Mouse (Mus musculus) midbrain, embryonic 15.5 days (tissue): Measurements from ENCODE around the gene Slc16a2. TPM values are rescaled to one million over a fixed set of nuclear protein-coding genes. Genes with fewer than 3 reads are reported as not detected.
A peak's percentile ranks its signal among the peaks of the same experiment; 100 is the strongest.

Experiments used
- ATAC-seq: fragments of 200-750 bp; cut with Nextera tagmentation; replicated peaks from 2 replicates; pipeline ENCODE4 v1.8.0; 2017; ENCODE audit warnings: moderate TSS enrichment
- H3K27ac ChIP-seq: fragments of 300-500 bp; sonication (generic); 2 replicates; pipeline ENCODE4 v1.5.1; 2015; ENCODE audit warnings: mild to moderate bottlenecking, inconsistent platforms
- H3K27me3 ChIP-seq: fragments of 300-500 bp; sonication (generic); replicated peaks from 2 replicates; pipeline ENCODE4 v1.6.1; 2015; ENCODE audit warnings: inconsistent platforms
- H3K36me3 ChIP-seq: fragments of 300-500 bp; sonication (generic); replicated peaks from 2 replicates; pipeline ENCODE4 v1.6.1; 2015; ENCODE audit warnings: inconsistent platforms
- H3K4me1 ChIP-seq: fragments of 300-500 bp; sonication (generic); 2 replicates; pipeline ENCODE4 v1.6.1; 2015; ENCODE audit warnings: inconsistent platforms
- H3K4me2 ChIP-seq: fragments of 300-500 bp; sonication (generic); 2 replicates; pipeline ENCODE4 v1.6.1; 2015; ENCODE audit warnings: inconsistent platforms, mild to moderate bottlenecking, moderate library complexity
- H3K4me3 ChIP-seq: fragments of 300-500 bp; sonication (generic); 2 replicates; pipeline ENCODE4 v1.5.1; 2015; ENCODE audit warnings: mild to moderate bottlenecking, inconsistent platforms
- H3K9ac ChIP-seq: fragments of 300-500 bp; sonication (generic); 2 replicates; pipeline ENCODE4 v1.6.1; 2015; ENCODE audit warnings: mild to moderate bottlenecking, inconsistent platforms
- H3K9me3 ChIP-seq: fragments of 300-500 bp; sonication (generic); 2 replicates; pipeline ENCODE4 v1.6.1; 2016; ENCODE audit warnings: inconsistent platforms
- WGBS: fragments of 180-500 bp; shearing (Covaris S2); methylation state at CpG from one replicate; pipeline ENCODE4 v1.1.7; 2015; ENCODE audit warnings: mixed read lengths; 5-methylcytosine and 5-hydroxymethylcytosine counted together
- polyA plus RNA-seq: library from polyadenylated mRNA; unstranded; fragments of >200 nt; fragmentation: Nextera tagmentation; extraction: Ambion mirVana; gene quantifications from 2 replicates; pipeline ENCODE4 v1.2.1, GENCODE M21; 2015

Slc16a2 gene
- polyA plus RNA-seq, result 29.1 and 29.7 TPM in 2 replicates

- Histone ChIP-seq H3K4me3 (peak within 1 kb of the TSS; percentile 53), H3K4me1 (peaks cover 8% of the 10 kb centered on the region), H3K27ac (peak within 1 kb of the TSS; percentile 77), H3K4me2 (peak within 1 kb of the TSS; percentile 82), H3K36me3 (no peaks in the 10 kb centered on the region), H3K9ac (peak within 1 kb of the TSS; percentile 55), H3K9me3 (no peaks in the 10 kb centered on the region), H3K27me3 (peaks cover 52% of the 10 kb centered on the region)
- WGBS, result 24% methylated on average over 16 of the region's 17 CpGs
- peak; percentile 92 for ATAC-seq
Measured at GRCm38 (mm10) chrX:103821832-103822196, at the start of gene Slc16a2. Slc16a2 (minus strand) TSS chrX:103821983.

DNA sequence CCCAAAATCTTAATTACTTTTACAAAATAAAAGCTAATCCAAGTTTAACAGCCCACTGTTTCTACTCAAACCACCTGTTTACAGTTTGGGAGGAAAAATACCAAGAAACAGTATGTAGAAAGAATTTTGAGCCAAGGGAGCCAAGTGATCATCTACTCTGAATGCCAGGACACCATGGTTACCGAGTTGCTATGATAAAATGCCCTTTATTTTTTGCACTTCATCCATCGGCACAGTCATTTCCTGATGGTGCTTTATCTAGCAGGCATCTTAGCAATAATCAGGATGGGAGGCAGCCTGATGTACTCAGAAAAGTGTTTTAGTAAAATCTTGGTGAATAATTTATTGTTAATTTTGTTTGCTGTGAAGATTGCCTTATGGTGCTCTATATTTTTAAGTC is 41.7 kb upstream of the Slc16a2 start:
- H3K4me2 ChIP-seq, result no peak overlapping the region
- H3K4me3 ChIP-seq, result no peak overlapping the region
- no peaks in the 10 kb centered on the region for H3K9me3 ChIP-seq
- no peak overlapping the region for H3K9ac ChIP-seq
- no peaks in the 10 kb centered on the region for H3K36me3 ChIP-seq
- no peaks in the 10 kb centered on the region for H3K4me1 ChIP-seq
- WGBS, result 63% methylated on average over 2 of the region's 2 CpGs
- no peak overlapping the region for H3K27ac ChIP-seq
- peaks cover 11% of the 10 kb centered on the region for H3K27me3 ChIP-seq
- ATAC-seq, result no peak

GRCm38 (mm10) chrX:103862877-103863276 is 41.1 kb upstream of the Slc16a2 start:
- 93% methylated on average over 3 of the region's 3 CpGs for WGBS
- H3K4me3 ChIP-seq, result no peak overlapping the region
- H3K4me1 ChIP-seq, result no peaks in the 10 kb centered on the region
- peaks cover 11% of the 10 kb centered on the region for H3K27me3 ChIP-seq
- H3K4me2 ChIP-seq, result no peak overlapping the region
- no peak overlapping the region for H3K9ac ChIP-seq
- no peak for ATAC-seq
- H3K27ac ChIP-seq, result no peak overlapping the region
- no peaks in the 10 kb centered on the region for H3K36me3 ChIP-seq
- no peaks in the 10 kb centered on the region for H3K9me3 ChIP-seq

DNA sequence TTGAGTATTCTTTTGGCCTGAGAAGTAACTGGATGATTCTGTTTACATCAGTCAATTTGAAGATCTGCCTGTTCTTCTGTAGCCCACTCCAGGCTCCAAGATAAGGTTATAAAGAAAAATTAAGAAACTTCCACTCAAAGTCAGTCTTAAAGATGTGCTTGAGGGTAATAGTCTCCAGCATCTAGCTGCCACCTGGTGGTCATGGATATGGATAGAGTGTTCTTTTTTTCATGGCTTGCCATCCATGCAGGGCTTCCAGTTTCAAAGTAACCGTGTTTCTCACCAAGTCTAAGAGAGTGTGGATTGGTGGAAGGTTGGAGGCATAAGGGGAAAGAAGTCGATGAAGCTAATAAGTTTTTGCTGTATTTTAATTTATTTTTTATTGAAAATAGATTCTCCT is 23.5 kb upstream of the Slc16a2 start:
- no peak for ATAC-seq
- H3K27me3 ChIP-seq, result peaks cover 28% of the 10 kb centered on the region
- H3K4me3 ChIP-seq, result no peak overlapping the region

DNA sequence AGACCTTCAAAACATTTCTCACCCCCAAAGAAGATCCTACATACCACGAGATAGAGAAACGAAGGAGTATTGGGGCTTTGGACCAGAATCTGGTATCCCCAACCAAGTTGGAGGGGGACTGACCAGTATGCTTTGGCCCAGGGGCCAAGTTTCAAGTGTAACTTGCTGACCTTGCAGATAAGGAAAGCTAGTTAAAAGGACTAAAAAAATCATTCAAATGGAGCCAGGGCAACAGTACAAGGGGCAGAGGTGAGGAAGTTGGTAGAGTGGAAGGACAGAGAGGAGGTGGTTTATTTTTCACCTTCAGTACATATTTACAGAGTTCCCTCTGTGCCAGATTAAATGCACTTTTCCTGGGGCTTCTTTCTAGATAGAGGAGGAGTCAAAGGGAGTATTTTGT is 7.1 kb upstream of the Slc16a2 start:
- Histone ChIP-seq H3K9ac (no peak overlapping the region), H3K9me3 (no peaks in the 10 kb centered on the region), H3K36me3 (no peaks in the 10 kb centered on the region), H3K27ac (no peak overlapping the region), H3K4me1 (no peaks in the 10 kb centered on the region), H3K27me3 (peaks cover 18% of the 10 kb centered on the region), H3K4me3 (no peak overlapping the region), H3K4me2 (no peak overlapping the region)
- WGBS, result 88% methylated on average over 2 of the region's 2 CpGs
- ATAC-seq, result no peak

More for the DNA sequence above, 23.5 kb upstream of the Slc16a2 start:
- no peak overlapping the region for H3K9ac ChIP-seq
- H3K9me3 ChIP-seq, result no peaks in the 10 kb centered on the region
- WGBS, result 51% methylated on average over 2 of the region's 2 CpGs
- no peaks in the 10 kb centered on the region for H3K4me1 ChIP-seq
- H3K4me2 ChIP-seq, result no peak overlapping the region
- H3K27ac ChIP-seq, result no peak overlapping the region
- no peaks in the 10 kb centered on the region for H3K36me3 ChIP-seq

DNA sequence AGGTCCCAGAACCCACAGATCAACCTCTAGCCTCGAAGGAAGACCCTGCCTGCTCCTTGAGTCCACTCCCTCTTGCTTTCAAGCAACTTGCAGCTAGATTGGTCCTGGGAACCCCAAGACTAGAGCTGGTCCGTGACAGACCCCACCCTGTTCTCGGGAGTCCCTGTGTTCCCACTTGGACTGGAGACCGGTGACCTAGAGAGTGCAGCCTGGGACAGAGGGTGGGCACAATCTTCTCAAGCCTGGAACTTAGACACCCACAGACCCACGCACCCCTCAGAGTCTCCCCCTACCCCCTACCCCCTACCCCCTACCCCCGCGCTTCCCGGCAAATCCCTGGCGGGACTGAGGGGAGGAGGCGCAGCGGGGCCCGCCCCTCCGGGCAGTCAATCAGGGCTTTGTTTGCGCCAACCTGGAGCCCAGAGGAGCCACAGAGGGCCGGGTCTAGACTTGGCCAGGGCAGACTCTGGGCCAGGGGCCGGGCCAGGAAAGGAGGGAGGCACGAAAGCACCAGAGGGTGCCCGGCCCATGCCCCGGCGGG is 558 bp upstream of the Slc16a2 start:
- peak; percentile 65 for ATAC-seq
- 17% methylated on average over 17 of the region's 20 CpGs for WGBS
- Histone ChIP-seq H3K4me1 (peaks cover 8% of the 10 kb centered on the region), H3K9me3 (no peaks in the 10 kb centered on the region), H3K27ac (peak overlapping the region; percentile 77), H3K27me3 (peaks cover 49% of the 10 kb centered on the region), H3K9ac (peak overlapping the region; percentile 35), H3K4me3 (peak overlapping the region; percentile 53), H3K36me3 (no peaks in the 10 kb centered on the region), H3K4me2 (peak overlapping the region; percentile 82)

- Histone ChIP-seq H3K4me1 (peaks cover 8% of the 10 kb centered on the region), H3K36me3 (no peaks in the 10 kb centered on the region), H3K9me3 (no peaks in the 10 kb centered on the region), H3K4me3 (peak overlapping the region; percentile 53), H3K27me3 (peaks cover 52% of the 10 kb centered on the region), H3K27ac (peak overlapping the region; percentile 77), H3K4me2 (peak overlapping the region; percentile 82), H3K9ac (peak overlapping the region; percentile 55)
- 32% methylated on average over 37 of the region's 37 CpGs for WGBS
- ATAC-seq, result peak; percentile 77
Measured at GRCm38 (mm10) chrX:103821195-103821831, 470 bp downstream of the Slc16a2 start.

GRCm38 (mm10) chrX:103820307-103821194 is 1.2 kb downstream of the Slc16a2 start:
- peak overlapping the region; percentile 53 for H3K4me3 ChIP-seq
- peaks cover 8% of the 10 kb centered on the region for H3K4me1 ChIP-seq
- 19% methylated on average over 35 of the region's 35 CpGs for WGBS
- peaks cover 55% of the 10 kb centered on the region for H3K27me3 ChIP-seq
- H3K36me3 ChIP-seq, result no peaks in the 10 kb centered on the region
- peak overlapping the region; percentile 55 for H3K9ac ChIP-seq
- H3K9me3 ChIP-seq, result no peaks in the 10 kb centered on the region
- ATAC-seq, result peak; percentile 31; the same call in 1 of the 2 replicates
- peak overlapping the region; percentile 82 for H3K4me2 ChIP-seq
- H3K27ac ChIP-seq, result no peak overlapping the region; the same call in 1 of the 2 replicates

- 44% methylated on average over 6 of the region's 6 CpGs for WGBS
- ATAC-seq, result no peak
Measured at GRCm38 (mm10) chrX:103819253-103819652, 2.5 kb downstream of the Slc16a2 start.

GRCm38 (mm10) chrX:103812690-103813089 is 9.1 kb downstream of the Slc16a2 start:
- 86% methylated on average over 1 of the region's 1 CpGs for WGBS
- no peak overlapping the region for H3K4me3 ChIP-seq
- H3K4me1 ChIP-seq, result no peaks in the 10 kb centered on the region
- H3K36me3 ChIP-seq, result no peaks in the 10 kb centered on the region
- H3K27me3 ChIP-seq, result peaks cover 51% of the 10 kb centered on the region
- H3K4me2 ChIP-seq, result no peak overlapping the region
- H3K9ac ChIP-seq, result no peak overlapping the region
- H3K27ac ChIP-seq, result no peak overlapping the region
- no peaks in the 10 kb centered on the region for H3K9me3 ChIP-seq
- no peak for ATAC-seq

More at GRCm38 (mm10) chrX:103819253-103819652, 2.5 kb downstream of the Slc16a2 start:
- Histone ChIP-seq H3K4me3 (peak overlapping the region; percentile 53), H3K4me1 (peaks cover 8% of the 10 kb centered on the region), H3K36me3 (no peaks in the 10 kb centered on the region), H3K27me3 (peaks cover 54% of the 10 kb centered on the region), H3K4me2 (peak overlapping the region; percentile 82), H3K9me3 (no peaks in the 10 kb centered on the region), H3K27ac (no peak overlapping the region), H3K9ac (no peak overlapping the region)

- 69% methylated on average over 1 of the region's 1 CpGs for WGBS
- H3K9me3 ChIP-seq, result no peaks in the 10 kb centered on the region
- H3K27me3 ChIP-seq, result peaks cover 51% of the 10 kb centered on the region
- no peak for ATAC-seq
- H3K36me3 ChIP-seq, result no peaks in the 10 kb centered on the region
- no peak overlapping the region for H3K9ac ChIP-seq
- no peaks in the 10 kb centered on the region for H3K4me1 ChIP-seq
- H3K27ac ChIP-seq, result no peak overlapping the region
- no peak overlapping the region for H3K4me2 ChIP-seq
- H3K4me3 ChIP-seq, result no peak overlapping the region
Measured at GRCm38 (mm10) chrX:103810483-103810882, 11.3 kb downstream of the Slc16a2 start.

DNA sequence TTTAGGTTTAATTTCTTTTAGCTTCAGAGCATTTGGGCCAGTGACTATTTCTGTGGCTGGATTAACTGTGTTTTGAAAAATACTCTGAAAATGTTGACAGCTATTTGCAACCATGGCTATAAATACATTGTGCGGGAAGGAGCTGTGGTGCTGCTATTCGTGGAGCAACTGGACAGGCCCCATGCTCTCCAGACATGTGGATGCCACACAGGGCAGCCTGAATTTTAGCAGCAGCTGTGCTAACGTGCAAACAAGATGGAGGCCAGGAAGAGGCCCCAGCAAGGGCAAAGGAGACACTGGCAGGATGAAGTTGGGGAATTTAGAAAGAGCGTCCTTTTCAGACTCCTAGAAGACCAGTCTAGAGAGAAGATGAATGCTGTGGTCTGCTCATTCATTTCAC is 15.4 kb downstream of the Slc16a2 start:
- Histone ChIP-seq H3K9me3 (no peaks in the 10 kb centered on the region), H3K4me2 (no peak overlapping the region), H3K27ac (no peak overlapping the region), H3K4me1 (no peaks in the 10 kb centered on the region), H3K9ac (no peak overlapping the region), H3K36me3 (no peaks in the 10 kb centered on the region), H3K4me3 (no peak overlapping the region), H3K27me3 (peaks cover 42% of the 10 kb centered on the region)
- ATAC-seq, result no peak
- 85% methylated on average over 4 of the region's 4 CpGs for WGBS
